Mouse (Mus musculus) liver, embryonic 12.5 days (tissue): ENCODE data around the gene Hmgn1. TPM values are rescaled to one million over a fixed set of nuclear protein-coding genes. Genes with fewer than 3 reads are reported as not detected.

Experiments
- ATAC-seq: fragments of 200-750 bp; cut with Nextera tagmentation; 2 replicates; pipeline ENCODE4 v1.8.0; 2017; ENCODE audit warnings: moderate number of reproducible peaks, mild to moderate bottlenecking, moderate library complexity
- H3K27ac ChIP-seq: fragments of 300-500 bp; sonication (generic); 2 replicates; pipeline ENCODE4 v1.5.1; 2016; ENCODE audit warnings: mild to moderate bottlenecking
- H3K27me3 ChIP-seq: fragments of 300-500 bp; sonication (generic); replicated peaks from 2 replicates; pipeline ENCODE4 v1.6.1; 2016; ENCODE audit warnings: mild to moderate bottlenecking, moderate library complexity
- H3K36me3 ChIP-seq: fragments of 300-500 bp; sonication (generic); 2 replicates; pipeline ENCODE4 v1.6.1; 2016; ENCODE audit warnings: mild to moderate bottlenecking, moderate library complexity
- H3K4me1 ChIP-seq: fragments of 300-500 bp; sonication (generic); 2 replicates; pipeline ENCODE4 v1.6.1; 2016
- H3K4me2 ChIP-seq: fragments of 300-500 bp; sonication (generic); 2 replicates; pipeline ENCODE4 v1.6.1; 2016; ENCODE audit warnings: mild to moderate bottlenecking, moderate library complexity
- H3K4me3 ChIP-seq: fragments of 300-500 bp; sonication (generic); 2 replicates; pipeline ENCODE4 v1.5.1; 2016; ENCODE audit warnings: mild to moderate bottlenecking, moderate library complexity
- H3K9ac ChIP-seq: fragments of 300-500 bp; sonication (generic); 2 replicates; pipeline ENCODE4 v1.6.1; 2016; ENCODE audit warnings: mild to moderate bottlenecking, moderate library complexity
- H3K9me3 ChIP-seq: fragments of 300-500 bp; sonication (generic); replicated peaks from 2 replicates; pipeline ENCODE4 v1.6.1; 2016; ENCODE audit warnings: mild to moderate bottlenecking, moderate library complexity
- WGBS: fragments of 180-500 bp; shearing (Covaris S2); methylation state at CpG from one replicate; pipeline ENCODE4 v1.1.7; 2016; ENCODE audit not compliant: insufficient replicate concordance; 5-methylcytosine and 5-hydroxymethylcytosine counted together
- polyA plus RNA-seq: library from polyadenylated mRNA; unstranded; fragments of >200 nt; fragmentation: Nextera tagmentation; extraction: Ambion mirVana; gene quantifications from 2 replicates; pipeline ENCODE4 v1.2.1, GENCODE M21; 2016

Gene Hmgn1
- polyA plus RNA-seq, result 238 and 246 TPM in 2 replicates

- peaks cover 28% of the 10 kb centered on the region for H3K4me1 ChIP-seq
- peaks cover 19% of the 10 kb centered on the region for H3K27me3 ChIP-seq
- H3K4me3 ChIP-seq, result peak within 1 kb of the TSS; percentile 81
- no peaks in the 10 kb centered on the region for H3K9me3 ChIP-seq
- H3K27ac ChIP-seq, result peak within 1 kb of the TSS; percentile 77
- under 1% methylated on average over 58 of the region's 72 CpGs for WGBS
- peaks cover 39% of the 10 kb centered on the region for H3K36me3 ChIP-seq
- ATAC-seq, result peak; percentile 91
- peak within 1 kb of the TSS; percentile 98 for H3K4me2 ChIP-seq
- peak within 1 kb of the TSS; percentile 84 for H3K9ac ChIP-seq
These were observed at the start of gene Hmgn1 for GRCm38 (mm10) chr16:96127657-96128344. Hmgn1 (minus strand) TSS chr16:96127729.

- Histone ChIP-seq H3K4me3 (no peak overlapping the region), H3K4me2 (no peak overlapping the region), H3K9me3 (peaks cover 3% of the 10 kb centered on the region; the same call in 1 of the 2 replicates), H3K36me3 (no peaks in the 10 kb centered on the region), H3K27ac (no peak overlapping the region), H3K27me3 (no peaks in the 10 kb centered on the region), H3K4me1 (no peaks in the 10 kb centered on the region), H3K9ac (no peak overlapping the region)
- no peak for ATAC-seq
- 35% methylated on average over 2 of the region's 2 CpGs for WGBS
These were observed 47.9 kb upstream of the Hmgn1 start for GRCm38 (mm10) chr16:96175399-96175798.

- no peak overlapping the region for H3K4me3 ChIP-seq
- H3K4me1 ChIP-seq, result no peaks in the 10 kb centered on the region
- no peak for ATAC-seq
- no peaks in the 10 kb centered on the region for H3K36me3 ChIP-seq
- no peak overlapping the region for H3K27ac ChIP-seq
- H3K9ac ChIP-seq, result no peak overlapping the region
- H3K4me2 ChIP-seq, result no peak overlapping the region
- 72% methylated on average over 8 of the region's 8 CpGs for WGBS
- H3K9me3 ChIP-seq, result 0 out of 2 replicates have a peak, but pooled peaks cover under 1% of the 10 kb centered on the region
- H3K27me3 ChIP-seq, result no peaks in the 10 kb centered on the region
These were observed 46.1 kb upstream of the Hmgn1 start for GRCm38 (mm10) chr16:96173648-96174047.

- no peaks in the 10 kb centered on the region for H3K4me1 ChIP-seq
- H3K27me3 ChIP-seq, result no peaks in the 10 kb centered on the region
- no peaks in the 10 kb centered on the region for H3K36me3 ChIP-seq
- no peak overlapping the region for H3K9ac ChIP-seq
- H3K9me3 ChIP-seq, result no peaks in the 10 kb centered on the region
- no peak for ATAC-seq
- H3K27ac ChIP-seq, result no peak overlapping the region
- no peak overlapping the region for H3K4me2 ChIP-seq
- WGBS, result 51% methylated on average over 4 of the region's 4 CpGs
- H3K4me3 ChIP-seq, result no peak overlapping the region
These were observed 41.3 kb upstream of the Hmgn1 start for GRCm38 (mm10) chr16:96168837-96169236.

- Histone ChIP-seq H3K4me2 (no peak overlapping the region), H3K9ac (no peak overlapping the region), H3K36me3 (no peaks in the 10 kb centered on the region), H3K27ac (no peak overlapping the region), H3K4me1 (no peaks in the 10 kb centered on the region), H3K4me3 (no peak overlapping the region), H3K9me3 (no peaks in the 10 kb centered on the region), H3K27me3 (no peaks in the 10 kb centered on the region)
- ATAC-seq, result no peak
- 73% methylated on average over 4 of the region's 4 CpGs for WGBS
These were observed 38.3 kb upstream of the Hmgn1 start for GRCm38 (mm10) chr16:96165723-96166264.

GRCm38 (mm10) chr16:96161336-96161735 lies 33.8 kb upstream of the Hmgn1 start:
- H3K27ac ChIP-seq, result no peak overlapping the region
- no peak overlapping the region for H3K4me3 ChIP-seq
- H3K4me1 ChIP-seq, result peaks cover 15% of the 10 kb centered on the region
- ATAC-seq, result no peak
- no peak overlapping the region for H3K4me2 ChIP-seq
- no peak overlapping the region for H3K9ac ChIP-seq
- H3K9me3 ChIP-seq, result no peaks in the 10 kb centered on the region
- peaks cover 6% of the 10 kb centered on the region; the same call in 1 of the 2 replicates for H3K27me3 ChIP-seq
- peaks cover 14% of the 10 kb centered on the region for H3K36me3 ChIP-seq
- WGBS, result 82% methylated on average over 4 of the region's 4 CpGs

GRCm38 (mm10) chr16:96160927-96161326 lies 33.4 kb upstream of the Hmgn1 start:
- ATAC-seq, result no peak
- 75% methylated on average over 1 of the region's 1 CpGs for WGBS
- Histone ChIP-seq H3K4me2 (no peak overlapping the region), H3K9ac (no peak overlapping the region), H3K27me3 (peaks cover 6% of the 10 kb centered on the region; the same call in 1 of the 2 replicates), H3K36me3 (peaks cover 17% of the 10 kb centered on the region), H3K4me1 (peaks cover 15% of the 10 kb centered on the region), H3K27ac (no peak overlapping the region), H3K9me3 (no peaks in the 10 kb centered on the region), H3K4me3 (no peak overlapping the region)

GRCm38 (mm10) chr16:96159794-96160346 lies 32.3 kb upstream of the Hmgn1 start:
- H3K4me3 ChIP-seq, result peak overlapping the region; percentile 65
- peaks cover 27% of the 10 kb centered on the region for H3K36me3 ChIP-seq
- no peak overlapping the region for H3K27ac ChIP-seq
- H3K27me3 ChIP-seq, result peaks cover 6% of the 10 kb centered on the region; the same call in 1 of the 2 replicates
- no peak overlapping the region for H3K9ac ChIP-seq
- ATAC-seq, result no peak
- WGBS, result 72% methylated on average over 20 of the region's 20 CpGs
- peak overlapping the region; percentile 98 for H3K4me2 ChIP-seq
- peaks cover 15% of the 10 kb centered on the region for H3K4me1 ChIP-seq
- no peaks in the 10 kb centered on the region for H3K9me3 ChIP-seq

- Histone ChIP-seq H3K27me3 (peaks cover 6% of the 10 kb centered on the region; the same call in 1 of the 2 replicates), H3K4me2 (peak overlapping the region; percentile 98), H3K27ac (peak overlapping the region; percentile 54; the same call in 1 of the 2 replicates), H3K36me3 (peaks cover 33% of the 10 kb centered on the region), H3K9me3 (no peaks in the 10 kb centered on the region), H3K4me1 (peaks cover 15% of the 10 kb centered on the region), H3K9ac (peak overlapping the region; percentile 82), H3K4me3 (peak overlapping the region; percentile 65)
- 2% methylated on average over 66 of the region's 67 CpGs for WGBS
- ATAC-seq, result peak; percentile 78
These were observed 31.7 kb upstream of the Hmgn1 start for GRCm38 (mm10) chr16:96159091-96159731.

GRCm38 (mm10) chr16:96158511-96159080 lies 31.1 kb upstream of the Hmgn1 start:
- H3K27ac ChIP-seq, result no peak overlapping the region

GRCm38 (mm10) chr16:96157171-96157570 lies 29.6 kb upstream of the Hmgn1 start:
- Histone ChIP-seq H3K9me3 (no peaks in the 10 kb centered on the region), H3K27ac (no peak overlapping the region), H3K9ac (no peak overlapping the region), H3K4me2 (no peak overlapping the region), H3K4me1 (peaks cover 15% of the 10 kb centered on the region), H3K36me3 (peaks cover 54% of the 10 kb centered on the region), H3K4me3 (no peak overlapping the region), H3K27me3 (peaks cover 6% of the 10 kb centered on the region; the same call in 1 of the 2 replicates)
- 81% methylated on average over 11 of the region's 11 CpGs for WGBS
- no peak for ATAC-seq

More at GRCm38 (mm10) chr16:96158511-96159080, 31.1 kb upstream of the Hmgn1 start:
- Histone ChIP-seq H3K4me3 (peak overlapping the region; percentile 65), H3K4me2 (peak overlapping the region; percentile 98), H3K36me3 (peaks cover 39% of the 10 kb centered on the region), H3K27me3 (peaks cover 6% of the 10 kb centered on the region; the same call in 1 of the 2 replicates), H3K9ac (peak overlapping the region; percentile 82), H3K4me1 (peaks cover 15% of the 10 kb centered on the region), H3K9me3 (no peaks in the 10 kb centered on the region)
- 61% methylated on average over 12 of the region's 12 CpGs for WGBS
- no peak for ATAC-seq
